Mouse (Mus musculus): ENCODE data around the gene Zdhhc20. TPM values are rescaled to one million over a fixed set of nuclear protein-coding genes. Genes with fewer than 3 reads are reported as not detected.
A peak's percentile ranks its signal among the peaks of the same experiment; 100 is the strongest.
"Not testable (repeated sequence)": the region's sequence is repeated elsewhere in the genome, so short reads cannot be mapped to it uniquely, and the experiment has no call there.

Zdhhc20 gene
- polyA plus RNA-seq, 1 experiment, result 51.5 TPM

GRCm38 (mm10) chr14:57921428-57922131 lies 31.5 kb upstream of the Zdhhc20 start:
- TF ChIP-seq EP300 (IDR thresholded peaks at IDR 0.05; ENCODE audit: insufficient read depth, low read depth, low read length) (no peak), CTCF (IDR thresholded peaks at IDR 0.05; ENCODE audit: low read depth, low read length) (no peak), POLR2A (IDR thresholded peaks at IDR 0.05; ENCODE audit: insufficient read depth, low read length) (no peak)

GRCm38 (mm10) chr14:57920568-57921310 lies 30.7 kb upstream of the Zdhhc20 start:
- Histone ChIP-seq H3K36me3 (ENCODE audit: control insufficient read depth, insufficient read depth, low read length, poor library complexity, severe bottlenecking) (no peaks in the 10 kb centered on the region), H3K4me1 (ENCODE audit: control insufficient read depth, insufficient read depth, low read length) (no peaks in the 10 kb centered on the region), H3K27ac (ENCODE audit: insufficient read depth, low read length) (no peak overlapping the region), H3K9me3 (replicated peaks; ENCODE audit: control insufficient read depth, insufficient read depth, low read length, poor library complexity, severe bottlenecking) (no peaks in the 10 kb centered on the region), H3K27me3 (ENCODE audit: control insufficient read depth, insufficient read depth, low read length, poor library complexity, severe bottlenecking) (no peaks in the 10 kb centered on the region), H3K9ac (ENCODE audit: low read depth, poor library complexity, severe bottlenecking) (no peak overlapping the region), H3K4me3 (ENCODE audit: low read depth, low read length) (peak overlapping the region; percentile 17; the same call in 1 of the 2 replicates)
- TF ChIP-seq EP300 (IDR thresholded peaks at IDR 0.05; ENCODE audit: insufficient read depth, low read depth, low read length) (no peak), CTCF (IDR thresholded peaks at IDR 0.05; ENCODE audit: low read depth, low read length) (no peak), POLR2A (IDR thresholded peaks at IDR 0.05; ENCODE audit: insufficient read depth, low read length) (no peak)

More at GRCm38 (mm10) chr14:57921428-57922131, 31.5 kb upstream of the Zdhhc20 start:
- no peaks in the 10 kb centered on the region for H3K27me3 ChIP-seq (ENCODE audit: control insufficient read depth, insufficient read depth, low read length, poor library complexity, severe bottlenecking)
- no peak overlapping the region for H3K9ac ChIP-seq (ENCODE audit: low read depth, poor library complexity, severe bottlenecking)
- no peaks in the 10 kb centered on the region for H3K4me1 ChIP-seq (ENCODE audit: control insufficient read depth, insufficient read depth, low read length)
- no peaks in the 10 kb centered on the region for H3K9me3 ChIP-seq (replicated peaks; ENCODE audit: control insufficient read depth, insufficient read depth, low read length, poor library complexity, severe bottlenecking)
- peak overlapping the region; percentile 28; the same call in 1 of the 2 replicates for H3K4me3 ChIP-seq (ENCODE audit: low read depth, low read length)
- no peaks in the 10 kb centered on the region for H3K36me3 ChIP-seq (ENCODE audit: control insufficient read depth, insufficient read depth, low read length, poor library complexity, severe bottlenecking)
- no peak overlapping the region for H3K27ac ChIP-seq (ENCODE audit: insufficient read depth, low read length)

- Histone ChIP-seq H3K9ac (ENCODE audit: low read depth, poor library complexity, severe bottlenecking) (no peak overlapping the region), H3K27ac (ENCODE audit: insufficient read depth, low read length) (no peak overlapping the region), H3K27me3 (ENCODE audit: control insufficient read depth, insufficient read depth, low read length, poor library complexity, severe bottlenecking) (no peaks in the 10 kb centered on the region), H3K36me3 (ENCODE audit: control insufficient read depth, insufficient read depth, low read length, poor library complexity, severe bottlenecking) (no peaks in the 10 kb centered on the region), H3K4me3 (ENCODE audit: low read depth, low read length) (no peak overlapping the region), H3K9me3 (replicated peaks; ENCODE audit: control insufficient read depth, insufficient read depth, low read length, poor library complexity, severe bottlenecking) (no peaks in the 10 kb centered on the region), H3K4me1 (ENCODE audit: control insufficient read depth, insufficient read depth, low read length) (no peaks in the 10 kb centered on the region)
- TF ChIP-seq POLR2A (IDR thresholded peaks at IDR 0.05; ENCODE audit: insufficient read depth, low read length) (no peak), EP300 (IDR thresholded peaks at IDR 0.05; ENCODE audit: insufficient read depth, low read depth, low read length) (no peak), CTCF (IDR thresholded peaks at IDR 0.05; ENCODE audit: low read depth, low read length) (no peak)
Measured at GRCm38 (mm10) chr14:57919148-57919875, 29.2 kb upstream of the Zdhhc20 start.

DNA sequence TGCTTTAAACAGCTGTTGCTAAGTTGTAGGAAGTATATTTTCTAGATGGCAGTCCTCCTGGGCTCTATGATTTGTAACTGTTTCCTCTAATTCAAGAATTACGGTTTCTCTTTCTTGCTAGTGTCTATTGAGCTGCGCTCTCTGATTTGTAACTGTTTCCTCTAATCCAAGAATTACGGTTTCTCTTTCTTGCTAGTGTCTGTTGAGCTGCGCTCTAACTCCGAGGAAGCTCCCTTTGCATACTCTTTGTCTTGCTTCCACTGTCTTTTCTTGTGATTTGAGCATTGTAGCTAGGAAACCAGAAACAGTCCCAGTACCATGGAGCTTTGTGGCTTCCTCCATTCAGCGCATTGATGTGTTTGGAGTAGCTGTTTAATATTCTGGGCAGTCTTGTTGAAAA lies 25.3 kb upstream of the Zdhhc20 start:
- Histone ChIP-seq H3K4me3 (ENCODE audit: low read depth, low read length) (no peak overlapping the region), H3K27me3 (ENCODE audit: control insufficient read depth, insufficient read depth, low read length, poor library complexity, severe bottlenecking) (no peaks in the 10 kb centered on the region), H3K27ac (ENCODE audit: insufficient read depth, low read length) (no peak overlapping the region), H3K4me1 (ENCODE audit: control insufficient read depth, insufficient read depth, low read length) (peaks cover 2% of the 10 kb centered on the region), H3K36me3 (ENCODE audit: control insufficient read depth, insufficient read depth, low read length, poor library complexity, severe bottlenecking) (no peaks in the 10 kb centered on the region), H3K9ac (ENCODE audit: low read depth, poor library complexity, severe bottlenecking) (no peak overlapping the region), H3K9me3 (replicated peaks; ENCODE audit: control insufficient read depth, insufficient read depth, low read length, poor library complexity, severe bottlenecking) (no peaks in the 10 kb centered on the region)
- TF ChIP-seq EP300 (IDR thresholded peaks at IDR 0.05; ENCODE audit: insufficient read depth, low read depth, low read length) (no peak), POLR2A (IDR thresholded peaks at IDR 0.05; ENCODE audit: insufficient read depth, low read length) (no peak), CTCF (IDR thresholded peaks at IDR 0.05; ENCODE audit: low read depth, low read length) (no peak)

DNA sequence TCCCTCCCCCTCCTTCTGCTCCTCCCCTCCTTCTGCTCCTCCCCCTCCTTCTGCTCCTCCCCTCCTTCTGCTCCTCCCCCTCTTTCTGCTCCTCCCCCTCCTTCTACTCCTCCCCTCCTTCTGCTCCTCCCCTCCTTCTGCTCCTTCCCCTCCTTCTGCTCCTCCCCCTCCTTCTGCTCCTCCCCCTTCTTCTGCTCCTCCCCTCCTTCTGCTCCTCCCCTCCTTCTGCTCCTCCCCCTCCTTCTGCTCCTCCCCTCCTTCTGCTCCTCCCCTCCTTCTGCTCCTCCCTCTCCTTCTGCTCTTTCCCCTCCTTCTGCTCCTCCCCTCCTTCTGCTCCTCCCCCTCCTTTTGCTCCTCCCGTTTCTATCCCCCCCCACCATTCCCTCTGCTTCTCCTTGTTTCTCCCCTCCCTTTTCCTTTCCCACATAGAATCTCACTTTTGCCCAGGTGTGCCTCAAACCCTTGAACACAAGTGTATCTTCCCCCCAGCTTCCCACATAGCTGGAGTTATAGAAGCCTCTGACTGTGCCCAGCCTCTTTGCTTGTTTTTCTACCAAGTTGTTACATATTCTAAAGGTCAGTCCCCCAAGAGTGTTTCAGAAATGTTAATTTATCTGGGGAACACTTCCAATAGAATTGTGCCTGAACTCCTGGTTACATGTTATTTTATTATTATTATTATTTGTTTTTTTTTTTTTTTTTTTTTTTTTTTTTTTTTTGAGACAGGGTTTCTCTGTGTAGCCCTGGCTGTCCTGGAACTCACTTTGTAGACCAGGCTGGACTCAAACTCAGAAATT lies 22.3 kb upstream of the Zdhhc20 start:
- H3K27me3 ChIP-seq (ENCODE audit: control insufficient read depth, insufficient read depth, low read length, poor library complexity, severe bottlenecking); H3K36me3 ChIP-seq (ENCODE audit: control insufficient read depth, insufficient read depth, low read length, poor library complexity, severe bottlenecking); H3K9me3 ChIP-seq (replicated peaks; ENCODE audit: control insufficient read depth, insufficient read depth, low read length, poor library complexity, severe bottlenecking); H3K4me1 ChIP-seq (ENCODE audit: control insufficient read depth, insufficient read depth, low read length); H3K9ac ChIP-seq (ENCODE audit: low read depth, poor library complexity, severe bottlenecking); H3K4me3 ChIP-seq (ENCODE audit: low read depth, low read length): not testable (repeated sequence)
- H3K27ac ChIP-seq (ENCODE audit: insufficient read depth, low read length), result 0 out of 2 replicates have a peak overlapping the region, but pooled peaks have one; percentile 38

DNA sequence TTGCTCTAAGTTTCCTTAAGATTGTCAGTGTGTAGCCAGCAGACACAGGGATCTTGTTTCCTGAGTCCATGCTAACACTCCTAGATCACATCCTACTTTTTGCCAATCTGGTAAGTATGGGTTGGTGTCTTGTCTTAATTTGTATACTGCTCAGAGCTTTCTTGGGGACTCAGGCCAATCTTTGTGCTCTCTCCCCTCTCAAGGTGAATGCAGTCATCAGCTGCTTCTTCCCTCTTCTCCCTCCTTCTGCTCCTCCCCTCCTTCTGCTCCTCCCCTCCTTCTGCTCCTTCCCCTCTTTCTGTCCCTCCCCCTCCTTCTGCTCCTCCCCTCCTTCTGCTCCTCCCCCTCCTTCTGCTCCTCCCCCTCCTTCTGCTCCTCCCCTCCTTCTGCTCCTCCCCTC lies 21.7 kb upstream of the Zdhhc20 start:
- H3K27me3 ChIP-seq (ENCODE audit: control insufficient read depth, insufficient read depth, low read length, poor library complexity, severe bottlenecking), result not testable (repeated sequence)

More for the DNA sequence above, 21.7 kb upstream of the Zdhhc20 start:
- not testable (repeated sequence) for H3K4me3 ChIP-seq (ENCODE audit: low read depth, low read length); H3K9ac ChIP-seq (ENCODE audit: low read depth, poor library complexity, severe bottlenecking); H3K9me3 ChIP-seq (replicated peaks; ENCODE audit: control insufficient read depth, insufficient read depth, low read length, poor library complexity, severe bottlenecking); H3K4me1 ChIP-seq (ENCODE audit: control insufficient read depth, insufficient read depth, low read length); H3K36me3 ChIP-seq (ENCODE audit: control insufficient read depth, insufficient read depth, low read length, poor library complexity, severe bottlenecking)
- peak overlapping the region; percentile 63; the same call in 1 of the 2 replicates for H3K27ac ChIP-seq (ENCODE audit: insufficient read depth, low read length)

All from ES-Bruce4 (cell line).